Mouse (Mus musculus) embryonic fibroblast, embryonic 13.5 days (primary cell): ENCODE results near the gene Ptprn2.

ENCODE experiments used
- CTCF ChIP-seq: IDR thresholded peaks from 2 replicates; pipeline ENCODE4 v1.5.1; 2011; ENCODE audit warnings: mild to moderate bottlenecking, control low read depth, low read length, moderate library complexity, borderline replicate concordance; ENCODE audit not compliant: insufficient read depth
- POLR2A ChIP-seq: IDR thresholded peaks from 2 replicates; pipeline ENCODE4 v1.6.1; 2011; ENCODE audit warnings: low read depth, mild to moderate bottlenecking, control low read depth, low read length, moderate library complexity

DNA sequence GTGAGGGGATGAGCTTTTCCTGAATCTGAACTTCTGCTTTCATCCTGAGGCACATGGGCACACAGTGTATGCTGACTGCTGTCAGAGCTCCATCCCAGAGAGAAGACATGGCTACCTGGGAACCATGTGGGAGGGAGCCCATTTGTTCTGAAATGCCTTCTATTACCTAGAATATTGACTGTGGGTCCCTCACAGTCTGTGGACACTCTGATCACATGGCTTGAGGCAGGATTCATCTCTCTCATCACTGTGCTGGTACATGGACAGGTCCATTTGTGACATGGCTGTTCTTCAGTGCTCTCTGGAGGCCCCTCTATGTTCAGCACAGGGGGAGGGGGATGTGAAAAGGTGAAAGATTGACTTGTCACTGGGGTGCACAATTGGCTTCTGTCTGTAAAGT lies 227.6 kb downstream of the Ptprn2 start:
- TF ChIP-seq CTCF (no peak), POLR2A (no peak)
